Mouse (Mus musculus): ENCODE data around the gene Tcf15.
A peak's percentile ranks its signal among the peaks of the same experiment; 100 is the strongest.

The Tcf15 gene

GRCm38 (mm10) chr2:152143279-152144157 lies at the start of gene Tcf15:
Gene Tcf15 (plus strand): TSS chr2:152143561.
- DNase-seq (ENCODE audit: low read depth, low spot score): no peak

- no peak for DNase-seq (ENCODE audit: low read depth, low spot score)
Measured at GRCm38 (mm10) chr2:152094856-152095545, 48.4 kb upstream of the Tcf15 start.

- DNase-seq (ENCODE audit: low read depth, low spot score): no peak
Measured at GRCm38 (mm10) chr2:152096922-152097321, 46.4 kb upstream of the Tcf15 start.

GRCm38 (mm10) chr2:152097916-152098315 lies 45.4 kb upstream of the Tcf15 start:
- DNase-seq (ENCODE audit: low read depth, low spot score): no peak

- no peak for DNase-seq (ENCODE audit: low read depth, low spot score)
Measured at GRCm38 (mm10) chr2:152099538-152099937, 43.8 kb upstream of the Tcf15 start.

GRCm38 (mm10) chr2:152101761-152102160 lies 41.6 kb upstream of the Tcf15 start:
- no peak for DNase-seq (ENCODE audit: low read depth, low spot score)

GRCm38 (mm10) chr2:152102369-152102768 lies 41.0 kb upstream of the Tcf15 start:
- no peak for DNase-seq (ENCODE audit: low read depth, low spot score)

- DNase-seq (ENCODE audit: low read depth, low spot score): no peak
Measured at GRCm38 (mm10) chr2:152104711-152105317, 38.5 kb upstream of the Tcf15 start.

GRCm38 (mm10) chr2:152105318-152106224 lies 37.8 kb upstream of the Tcf15 start, which contains the start of gene Srxn1:
Gene Srxn1 (plus strand): TSS chr2:152105516.
- DNase-seq (ENCODE audit: low read depth, low spot score): no peak

- no peak for DNase-seq (ENCODE audit: low read depth, low spot score)
Measured at GRCm38 (mm10) chr2:152106225-152106595, 37.2 kb upstream of the Tcf15 start.

GRCm38 (mm10) chr2:152106597-152106996 lies 36.8 kb upstream of the Tcf15 start:
- no peak for DNase-seq (ENCODE audit: low read depth, low spot score)

- no peak for DNase-seq (ENCODE audit: low read depth, low spot score)
Measured at GRCm38 (mm10) chr2:152108702-152109101, 34.7 kb upstream of the Tcf15 start.

GRCm38 (mm10) chr2:152109386-152109785 lies 34.0 kb upstream of the Tcf15 start:
- DNase-seq (ENCODE audit: low read depth, low spot score): no peak

GRCm38 (mm10) chr2:152111311-152111710 lies 32.0 kb upstream of the Tcf15 start:
- DNase-seq (ENCODE audit: low read depth, low spot score): no peak

GRCm38 (mm10) chr2:152111920-152112319 lies 31.4 kb upstream of the Tcf15 start:
- peak; percentile 59 for DNase-seq (ENCODE audit: low read depth, low spot score)

GRCm38 (mm10) chr2:152112490-152112889 lies 30.9 kb upstream of the Tcf15 start:
- no peak for DNase-seq (ENCODE audit: low read depth, low spot score)

GRCm38 (mm10) chr2:152112970-152113369 lies 30.4 kb upstream of the Tcf15 start:
- DNase-seq (ENCODE audit: low read depth, low spot score): no peak

- no peak for DNase-seq (ENCODE audit: low read depth, low spot score)
Measured at GRCm38 (mm10) chr2:152114057-152114975, 29.0 kb upstream of the Tcf15 start.

GRCm38 (mm10) chr2:152117694-152118093 lies 25.7 kb upstream of the Tcf15 start:
- DNase-seq (ENCODE audit: low read depth, low spot score): no peak

GRCm38 (mm10) chr2:152119228-152119865 lies 24.0 kb upstream of the Tcf15 start:
- DNase-seq (ENCODE audit: low read depth, low spot score): no peak
